9 mouse cellular contexts compared by ENCODE assay signal in the genomic region with DNA sequence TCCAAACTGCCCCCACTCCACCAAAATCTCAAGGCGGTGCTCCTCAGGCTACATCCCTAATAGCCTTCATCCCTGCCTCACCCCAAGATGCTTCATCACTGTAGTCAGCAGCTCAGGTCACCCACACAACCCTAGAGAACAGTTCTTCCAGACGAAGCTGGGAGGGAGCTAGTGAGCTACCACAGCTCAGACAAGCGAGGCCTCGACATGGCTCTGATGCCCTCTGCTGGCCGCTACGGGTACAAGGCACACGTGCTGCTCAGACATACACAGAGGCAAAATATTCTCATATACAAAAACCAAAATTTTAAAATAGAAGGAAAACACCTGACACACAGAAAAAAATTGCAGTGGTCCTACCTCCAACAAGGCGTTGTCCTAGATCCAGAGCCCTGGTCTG. TPM values are rescaled to one million over a fixed set of nuclear protein-coding genes. Genes with fewer than 3 reads are reported as not detected.
A peak's percentile ranks its signal among the peaks of the same experiment; 100 is the strongest.
DNase-seq lines count a peak whose midpoint lies in the region; ATAC-seq and TF ChIP-seq lines count a peak whose summit lies in the region.
"Had no signal": no experiment of that assay in that cellular context is flagged by ENCODE, and none has a peak within 500 bp of the region (broad histone marks: within the 10 kb centered on the region; RNA-seq: fewer than 3 reads in every experiment).

No protein-coding gene starts in this region.

- no peaks in the 10 kb centered on the region for H3K27me3 ChIP-seq in hindbrain, postnatal 0 days (ENCODE audit: insufficient read depth, low read length)
- no peaks in the 10 kb centered on the region for H3K27me3 ChIP-seq in limb, embryonic 10.5 days (ENCODE audit: low read depth, poor library complexity, severe bottlenecking)
- H3K27me3 ChIP-seq in splenic B cell, adult 2 months (ENCODE audit: control insufficient read depth, insufficient read depth, low read length, poor library complexity, severe bottlenecking): no peaks in the 10 kb centered on the region
- H3K27me3 ChIP-seq: embryonic facial prominence, embryonic 15.5 days had no signal

- H3K4me3 ChIP-seq in hindbrain, postnatal 0 days (ENCODE audit: low read length): no peak overlapping the region
- H3K4me3 ChIP-seq in limb, embryonic 10.5 days: no peak overlapping the region
- H3K4me3 ChIP-seq: embryonic facial prominence, embryonic 15.5 days had no signal

- peak; percentile 99 for TF ChIP-seq CTCF in hindbrain, postnatal 0 days (IDR thresholded peaks at IDR 0.05; ENCODE audit: low read depth)

- peak; percentile 85 for DNase-seq in urinary bladder, postnatal 14 days (ENCODE audit: low spot score)
- DNase-seq in urinary bladder, postnatal 10 days (ENCODE audit: low spot score): no peak
- peak; percentile 87 for DNase-seq in cerebellum, adult 9-10 months
- peak; percentile 80 to 92 for DNase-seq in frontal cortex, adult 2 months (ENCODE audit: extremely low spot score in 1 of 2, low spot score in 1 of 2)
- DNase-seq in hindbrain, postnatal 0 days (ENCODE audit: low spot score): peak; percentile 96
- DNase-seq in limb, embryonic 10.5 days (ENCODE audit: low spot score): peak; percentile 85
- peak; percentile 45 to 64 for DNase-seq in monocyte, adult 2 months (ENCODE audit: low read depth in 1 of 2, low spot score in 2 of 2)
- DNase-seq in splenic B cell, adult 2 months (ENCODE audit: low read depth, low spot score): peak; percentile 95

- H3K9me3 ChIP-seq in hindbrain, postnatal 0 days (ENCODE audit: low read length): no peaks in the 10 kb centered on the region
- no peaks in the 10 kb centered on the region for H3K9me3 ChIP-seq in limb, embryonic 10.5 days (replicated peaks)
- H3K9me3 ChIP-seq: embryonic facial prominence, embryonic 15.5 days had no signal

- no peak overlapping the region for H3K27ac ChIP-seq in hindbrain, postnatal 0 days
- no peak overlapping the region for H3K27ac ChIP-seq in limb, embryonic 10.5 days
- H3K27ac ChIP-seq: embryonic facial prominence, embryonic 15.5 days had no signal

- peak; percentile 33 for ATAC-seq in hindbrain, postnatal 0 days

- no peak overlapping the region for H3K4me2 ChIP-seq in hindbrain, postnatal 0 days (ENCODE audit: low read depth, low read length)
- H3K4me2 ChIP-seq: embryonic facial prominence, embryonic 15.5 days had no signal

- WGBS in hindbrain, postnatal 0 days: 4% methylated on average over 8 of the region's 8 CpGs
- 5% methylated on average over 8 of the region's 8 CpGs for WGBS in limb, embryonic 10.5 days

- peaks cover 41% of the 10 kb centered on the region for H3K36me3 ChIP-seq in hindbrain, postnatal 0 days (ENCODE audit: insufficient read depth, low read length)
- peaks cover 48% of the 10 kb centered on the region for H3K36me3 ChIP-seq in limb, embryonic 10.5 days
- peaks cover 7% of the 10 kb centered on the region for H3K36me3 ChIP-seq in splenic B cell, adult 2 months (ENCODE audit: control insufficient read depth, insufficient read depth, low read length, poor library complexity, severe bottlenecking)

- H3K4me1 ChIP-seq in hindbrain, postnatal 0 days (ENCODE audit: insufficient read depth, low read length): no peaks in the 10 kb centered on the region
- peaks cover 10% of the 10 kb centered on the region for H3K4me1 ChIP-seq in limb, embryonic 10.5 days

- no peak overlapping the region for H3K9ac ChIP-seq in hindbrain, postnatal 0 days (replicated peaks; ENCODE audit: low read length)
- H3K9ac ChIP-seq: embryonic facial prominence, embryonic 15.5 days had no signal

RNA-seq across cellular contexts. Expression of gene Crocc, which starts 4.8 kb away (rescaled TPM):
- polyA plus RNA-seq in frontal cortex, adult 2 months (2012; rRNA removed): 70.4 and 80.2 TPM in 2 replicates
- 18.7 and 19.7 TPM in 2 replicates for total RNA-seq in hindbrain, postnatal 0 days (2014; rRNA removed)
- polyA plus RNA-seq in hindbrain, postnatal 0 days (2015; fragmentation: Nextera tagmentation; extraction: Ambion mirVana): 3.8 and 3.9 TPM in 2 replicates
- polyA plus RNA-seq in limb, embryonic 10.5 days (2016; fragmentation: Nextera tagmentation; extraction: Ambion mirVana): 10.6 and 11.4 TPM in 2 replicates

RNA-seq across cellular contexts. Expression of gene Necap2, which starts 13.0 kb away (rescaled TPM):
- 55.7 and 60.3 TPM in 2 replicates for polyA plus RNA-seq in frontal cortex, adult 2 months (2012; rRNA removed)
- total RNA-seq in hindbrain, postnatal 0 days (2014; rRNA removed): 52.5 and 67.5 TPM in 2 replicates
- 51.5 and 51.8 TPM in 2 replicates for polyA plus RNA-seq in hindbrain, postnatal 0 days (2015; fragmentation: Nextera tagmentation; extraction: Ambion mirVana)
- polyA plus RNA-seq in limb, embryonic 10.5 days (2016; fragmentation: Nextera tagmentation; extraction: Ambion mirVana): 67.9 and 82.8 TPM in 2 replicates

RNA-seq across cellular contexts. Expression of gene Spata21, which starts 23.0 kb away (rescaled TPM):
- polyA plus RNA-seq in frontal cortex, adult 2 months (2012; rRNA removed): 0.36 and 0.50 TPM in 2 replicates
- total RNA-seq in hindbrain, postnatal 0 days (2014; rRNA removed): 0.37 and 0.90 TPM in 2 replicates
- 0.84 and 1.6 TPM in 2 replicates for polyA plus RNA-seq in hindbrain, postnatal 0 days (2015; fragmentation: Nextera tagmentation; extraction: Ambion mirVana)
- polyA plus RNA-seq in limb, embryonic 10.5 days (2016; fragmentation: Nextera tagmentation; extraction: Ambion mirVana): 0.18 TPM in 1 of 2 replicates, not detected in the other

RNA-seq across cellular contexts. Expression of gene Mfap2, which starts 54.9 kb away (rescaled TPM):
- polyA plus RNA-seq in frontal cortex, adult 2 months (2012; rRNA removed): 8.8 and 9.5 TPM in 2 replicates
- 20.6 and 42.3 TPM in 2 replicates for total RNA-seq in hindbrain, postnatal 0 days (2014; rRNA removed)
- polyA plus RNA-seq in hindbrain, postnatal 0 days (2015; fragmentation: Nextera tagmentation; extraction: Ambion mirVana): 92.0 and 99.5 TPM in 2 replicates
- polyA plus RNA-seq in limb, embryonic 10.5 days (2016; fragmentation: Nextera tagmentation; extraction: Ambion mirVana): 444 and 521 TPM in 2 replicates
